Mouse (Mus musculus): ENCODE measurements around the gene Mettl7b. TPM values are rescaled to one million over a fixed set of nuclear protein-coding genes. Genes with fewer than 3 reads are reported as not detected.

The Mettl7b gene
- polyA plus RNA-seq, 1 experiment from 2014 or later = not detected

GRCm38 (mm10) chr10:128964961-128965360, 4.2 kb upstream of the Mettl7b start:
- H3K36me3 ChIP-seq (ENCODE audit: control insufficient read depth, insufficient read depth, low read length) = no peaks in the 10 kb centered on the region
- H3K4me2 ChIP-seq = no peak overlapping the region
- no peak overlapping the region for H3K27ac ChIP-seq (ENCODE audit: low read depth, low read length)
- H3K9me3 ChIP-seq (replicated peaks; ENCODE audit: control insufficient read depth, low read length) = no peaks in the 10 kb centered on the region
- H3K4me3 ChIP-seq (ENCODE audit: low read depth, low read length) = no peak overlapping the region
- H3K4me1 ChIP-seq (ENCODE audit: control insufficient read depth, insufficient read depth, low read length) = no peaks in the 10 kb centered on the region
- H3K9ac ChIP-seq (ENCODE audit: low read depth, low read length) = no peak overlapping the region
- WGBS (ENCODE audit: insufficient replicate concordance) = 70% methylated on average over 2 of the region's 2 CpGs
- no peak for ATAC-seq (replicated peaks; ENCODE audit: insufficient number of reproducible peaks, low FRiP score, low TSS enrichment)
- no peaks in the 10 kb centered on the region for H3K27me3 ChIP-seq (ENCODE audit: control insufficient read depth, insufficient read depth, low read length)

- Histone ChIP-seq H3K27ac (ENCODE audit: low read depth, low read length) (no peak overlapping the region), H3K9me3 (replicated peaks; ENCODE audit: control insufficient read depth, low read length) (no peaks in the 10 kb centered on the region), H3K9ac (ENCODE audit: low read depth, low read length) (no peak overlapping the region), H3K4me1 (ENCODE audit: control insufficient read depth, insufficient read depth, low read length) (no peaks in the 10 kb centered on the region), H3K4me3 (ENCODE audit: low read depth, low read length) (no peak overlapping the region), H3K36me3 (ENCODE audit: control insufficient read depth, insufficient read depth, low read length) (no peaks in the 10 kb centered on the region), H3K27me3 (ENCODE audit: control insufficient read depth, insufficient read depth, low read length) (peaks cover 6% of the 10 kb centered on the region), H3K4me2 (no peak overlapping the region)
- ATAC-seq (replicated peaks; ENCODE audit: insufficient number of reproducible peaks, low FRiP score, low TSS enrichment) = no peak
- WGBS (ENCODE audit: insufficient replicate concordance) = 65% methylated on average over 4 of the region's 4 CpGs
Observed at GRCm38 (mm10) chr10:128960142-128960541, 646 bp downstream of the Mettl7b start.

GRCm38 (mm10) chr10:128958340-128958739, 2.4 kb downstream of the Mettl7b start:
- ATAC-seq (replicated peaks; ENCODE audit: insufficient number of reproducible peaks, low FRiP score, low TSS enrichment) = no peak
- no peak overlapping the region for H3K4me2 ChIP-seq
- no peaks in the 10 kb centered on the region for H3K9me3 ChIP-seq (replicated peaks; ENCODE audit: control insufficient read depth, low read length)
- H3K4me1 ChIP-seq (ENCODE audit: control insufficient read depth, insufficient read depth, low read length) = no peaks in the 10 kb centered on the region
- no peak overlapping the region for H3K27ac ChIP-seq (ENCODE audit: low read depth, low read length)
- no peaks in the 10 kb centered on the region for H3K36me3 ChIP-seq (ENCODE audit: control insufficient read depth, insufficient read depth, low read length)
- H3K4me3 ChIP-seq (ENCODE audit: low read depth, low read length) = no peak overlapping the region
- 64% methylated on average over 10 of the region's 10 CpGs for WGBS (ENCODE audit: insufficient replicate concordance)
- no peak overlapping the region for H3K9ac ChIP-seq (ENCODE audit: low read depth, low read length)
- H3K27me3 ChIP-seq (ENCODE audit: control insufficient read depth, insufficient read depth, low read length) = peaks cover 6% of the 10 kb centered on the region

GRCm38 (mm10) chr10:128950208-128950887, 10.4 kb downstream of the Mettl7b start:
- WGBS (ENCODE audit: insufficient replicate concordance) = 61% methylated on average over 16 of the region's 16 CpGs
- Histone ChIP-seq H3K4me1 (ENCODE audit: control insufficient read depth, insufficient read depth, low read length) (no peaks in the 10 kb centered on the region), H3K27me3 (ENCODE audit: control insufficient read depth, insufficient read depth, low read length) (no peaks in the 10 kb centered on the region; the same call in 1 of the 2 replicates), H3K36me3 (ENCODE audit: control insufficient read depth, insufficient read depth, low read length) (no peaks in the 10 kb centered on the region), H3K27ac (ENCODE audit: low read depth, low read length) (no peak overlapping the region), H3K9ac (ENCODE audit: low read depth, low read length) (no peak overlapping the region), H3K4me2 (no peak overlapping the region), H3K9me3 (replicated peaks; ENCODE audit: control insufficient read depth, low read length) (no peaks in the 10 kb centered on the region), H3K4me3 (ENCODE audit: low read depth, low read length) (no peak overlapping the region)
- no peak for ATAC-seq (replicated peaks; ENCODE audit: insufficient number of reproducible peaks, low FRiP score, low TSS enrichment)

GRCm38 (mm10) chr10:128947496-128947895, 13.3 kb downstream of the Mettl7b start:
- Histone ChIP-seq H3K27ac (ENCODE audit: low read depth, low read length) (no peak overlapping the region), H3K9me3 (replicated peaks; ENCODE audit: control insufficient read depth, low read length) (no peaks in the 10 kb centered on the region), H3K4me3 (ENCODE audit: low read depth, low read length) (no peak overlapping the region), H3K36me3 (ENCODE audit: control insufficient read depth, insufficient read depth, low read length) (no peaks in the 10 kb centered on the region), H3K4me2 (no peak overlapping the region), H3K27me3 (ENCODE audit: control insufficient read depth, insufficient read depth, low read length) (peaks cover 3% of the 10 kb centered on the region), H3K9ac (ENCODE audit: low read depth, low read length) (no peak overlapping the region), H3K4me1 (ENCODE audit: control insufficient read depth, insufficient read depth, low read length) (no peaks in the 10 kb centered on the region)
- 89% methylated on average over 4 of the region's 4 CpGs for WGBS (ENCODE audit: insufficient replicate concordance)
- no peak for ATAC-seq (replicated peaks; ENCODE audit: insufficient number of reproducible peaks, low FRiP score, low TSS enrichment)

GRCm38 (mm10) chr10:128945675-128946074, 15.1 kb downstream of the Mettl7b start:
- Histone ChIP-seq H3K36me3 (ENCODE audit: control insufficient read depth, insufficient read depth, low read length) (no peaks in the 10 kb centered on the region), H3K4me2 (no peak overlapping the region), H3K9ac (ENCODE audit: low read depth, low read length) (no peak overlapping the region), H3K9me3 (replicated peaks; ENCODE audit: control insufficient read depth, low read length) (no peaks in the 10 kb centered on the region), H3K27me3 (ENCODE audit: control insufficient read depth, insufficient read depth, low read length) (peaks cover 4% of the 10 kb centered on the region), H3K27ac (ENCODE audit: low read depth, low read length) (no peak overlapping the region), H3K4me1 (ENCODE audit: control insufficient read depth, insufficient read depth, low read length) (no peaks in the 10 kb centered on the region), H3K4me3 (ENCODE audit: low read depth, low read length) (no peak overlapping the region)
- 13% methylated on average over 3 of the region's 3 CpGs for WGBS (ENCODE audit: insufficient replicate concordance)
- no peak for ATAC-seq (replicated peaks; ENCODE audit: insufficient number of reproducible peaks, low FRiP score, low TSS enrichment)

GRCm38 (mm10) chr10:128940475-128941061, 20.2 kb downstream of the Mettl7b start:
- Histone ChIP-seq H3K4me2 (no peak overlapping the region), H3K4me1 (ENCODE audit: control insufficient read depth, insufficient read depth, low read length) (no peaks in the 10 kb centered on the region), H3K9ac (ENCODE audit: low read depth, low read length) (no peak overlapping the region), H3K27ac (ENCODE audit: low read depth, low read length) (no peak overlapping the region), H3K4me3 (ENCODE audit: low read depth, low read length) (no peak overlapping the region), H3K9me3 (replicated peaks; ENCODE audit: control insufficient read depth, low read length) (no peaks in the 10 kb centered on the region), H3K36me3 (ENCODE audit: control insufficient read depth, insufficient read depth, low read length) (no peaks in the 10 kb centered on the region), H3K27me3 (ENCODE audit: control insufficient read depth, insufficient read depth, low read length) (peaks cover 6% of the 10 kb centered on the region; the same call in 1 of the 2 replicates)
- WGBS (ENCODE audit: insufficient replicate concordance) = 77% methylated on average over 10 of the region's 10 CpGs
- no peak for ATAC-seq (replicated peaks; ENCODE audit: insufficient number of reproducible peaks, low FRiP score, low TSS enrichment)

GRCm38 (mm10) chr10:128938974-128939373, 21.8 kb downstream of the Mettl7b start:
- Histone ChIP-seq H3K36me3 (ENCODE audit: control insufficient read depth, insufficient read depth, low read length) (no peaks in the 10 kb centered on the region), H3K9me3 (replicated peaks; ENCODE audit: control insufficient read depth, low read length) (no peaks in the 10 kb centered on the region), H3K9ac (ENCODE audit: low read depth, low read length) (no peak overlapping the region), H3K4me3 (ENCODE audit: low read depth, low read length) (no peak overlapping the region), H3K27ac (ENCODE audit: low read depth, low read length) (no peak overlapping the region), H3K4me2 (no peak overlapping the region), H3K4me1 (ENCODE audit: control insufficient read depth, insufficient read depth, low read length) (peaks cover 7% of the 10 kb centered on the region), H3K27me3 (ENCODE audit: control insufficient read depth, insufficient read depth, low read length) (peaks cover 17% of the 10 kb centered on the region)
- WGBS (ENCODE audit: insufficient replicate concordance) = 47% methylated on average over 5 of the region's 5 CpGs
- ATAC-seq (replicated peaks; ENCODE audit: insufficient number of reproducible peaks, low FRiP score, low TSS enrichment) = no peak

- 77% methylated on average over 9 of the region's 9 CpGs for WGBS (ENCODE audit: insufficient replicate concordance)
- Histone ChIP-seq H3K4me2 (no peak overlapping the region), H3K27ac (ENCODE audit: low read depth, low read length) (no peak overlapping the region), H3K27me3 (ENCODE audit: control insufficient read depth, insufficient read depth, low read length) (peaks cover 23% of the 10 kb centered on the region), H3K4me3 (ENCODE audit: low read depth, low read length) (no peak overlapping the region), H3K4me1 (ENCODE audit: control insufficient read depth, insufficient read depth, low read length) (peaks cover 11% of the 10 kb centered on the region), H3K36me3 (ENCODE audit: control insufficient read depth, insufficient read depth, low read length) (no peaks in the 10 kb centered on the region), H3K9ac (ENCODE audit: low read depth, low read length) (no peak overlapping the region), H3K9me3 (replicated peaks; ENCODE audit: control insufficient read depth, low read length) (no peaks in the 10 kb centered on the region)
- ATAC-seq (replicated peaks; ENCODE audit: insufficient number of reproducible peaks, low FRiP score, low TSS enrichment) = no peak
Observed at GRCm38 (mm10) chr10:128938457-128938856, 22.3 kb downstream of the Mettl7b start.
